Mouse (Mus musculus): ENCODE results near the gene Fbxl8. TPM values are rescaled to one million over a fixed set of nuclear protein-coding genes. Genes with fewer than 3 reads are reported as not detected.

Fbxl8 gene
- polyA plus RNA-seq, 1 experiment from 2014 or later = 0.66 TPM

DNA sequence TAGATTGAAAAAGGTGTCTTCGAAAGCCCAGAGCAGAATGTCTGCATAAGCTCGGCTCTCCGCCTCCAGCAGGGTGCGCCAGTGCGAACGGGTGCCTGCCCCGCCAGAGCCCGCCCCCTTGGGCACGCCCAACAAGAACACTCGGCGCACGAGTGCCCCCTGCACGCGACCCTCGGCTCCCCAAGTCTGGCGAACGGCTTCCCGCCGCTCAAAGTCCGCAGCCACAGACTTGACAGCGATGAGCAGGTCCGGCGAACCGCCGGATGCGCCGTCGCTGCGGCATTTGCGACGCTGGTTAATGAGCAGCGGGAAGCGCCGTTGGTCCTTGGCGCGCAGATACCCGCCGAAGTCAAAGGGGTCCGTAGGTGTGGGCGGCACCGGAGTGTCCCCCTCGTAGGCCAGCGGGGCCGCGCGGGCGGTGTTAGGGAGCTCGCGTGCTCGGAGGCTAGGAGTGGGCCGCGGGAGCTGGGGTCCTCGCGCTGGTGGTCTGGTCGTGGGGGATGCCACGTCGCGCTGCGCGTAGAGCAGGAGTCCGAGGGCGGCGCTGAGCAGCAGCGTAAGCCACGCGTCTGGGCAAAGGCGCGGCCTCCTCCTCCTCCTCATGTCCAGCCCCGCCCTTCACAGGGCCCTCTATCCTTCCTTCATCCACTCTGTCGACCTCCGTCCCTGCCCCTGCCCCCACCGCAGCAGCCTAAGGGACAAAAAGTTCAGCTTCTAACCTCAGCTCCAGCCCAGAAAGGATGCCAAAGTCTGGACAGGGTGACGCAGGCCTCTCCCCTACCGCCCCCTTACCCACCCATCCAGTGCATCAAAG lies 10.1 kb upstream of the Fbxl8 start:
- Histone ChIP-seq H3K27me3 (ENCODE audit: control insufficient read depth, insufficient read depth, low read length) (peaks cover 35% of the 10 kb centered on the region), H3K9me3 (ENCODE audit: control insufficient read depth, low read length) (no peaks in the 10 kb centered on the region), H3K4me3 (ENCODE audit: low read depth, low read length) (peak overlapping the region; percentile 54), H3K27ac (ENCODE audit: low read depth, low read length) (no peak overlapping the region), H3K36me3 (ENCODE audit: control insufficient read depth, insufficient read depth, low read length) (peaks cover 7% of the 10 kb centered on the region), H3K4me1 (ENCODE audit: control insufficient read depth, insufficient read depth, low read length) (peaks cover 10% of the 10 kb centered on the region), H3K4me2 (ENCODE audit: low read depth) (peak overlapping the region; percentile 99), H3K9ac (ENCODE audit: low read length) (peak overlapping the region; percentile 74)
- ATAC-seq (ENCODE audit: insufficient read depth, low FRiP score, low TSS enrichment) (peak; percentile 79), DNase-seq (ENCODE audit: low spot score) (peak; percentile 91)
- WGBS = under 1% methylated on average over 73 of the region's 74 CpGs

DNA sequence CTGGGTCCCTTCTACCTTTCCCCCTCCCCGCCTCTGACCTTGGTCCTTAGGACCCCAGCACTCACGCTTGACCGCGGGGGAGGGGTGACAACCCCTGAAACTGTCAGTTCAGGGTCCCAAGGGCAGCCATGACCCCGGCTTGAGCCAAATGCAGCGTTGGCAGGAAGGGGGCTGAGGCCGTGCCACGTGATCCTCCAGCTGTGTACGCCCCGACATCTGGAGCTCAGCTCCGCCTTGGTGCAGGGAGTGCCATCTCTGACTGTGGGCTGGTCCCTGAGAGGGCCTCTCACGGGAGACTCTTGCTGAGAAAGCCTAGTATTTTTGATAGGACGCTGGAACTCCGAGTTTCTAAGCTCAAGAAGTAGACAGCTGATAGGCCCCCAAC lies 9.5 kb upstream of the Fbxl8 start, which contains the start of gene B3gnt9:
B3gnt9 (minus strand) TSS at position 188 of the 385 bp plus-strand sequence.
- Histone ChIP-seq H3K36me3 (ENCODE audit: control insufficient read depth, insufficient read depth, low read length) (peaks cover 7% of the 10 kb centered on the region), H3K4me3 (ENCODE audit: low read depth, low read length) (peak within 1 kb of the TSS; percentile 54), H3K9ac (ENCODE audit: low read length) (peak within 1 kb of the TSS; percentile 74), H3K4me1 (ENCODE audit: control insufficient read depth, insufficient read depth, low read length) (peaks cover 12% of the 10 kb centered on the region), H3K27me3 (ENCODE audit: control insufficient read depth, insufficient read depth, low read length) (peaks cover 39% of the 10 kb centered on the region), H3K27ac (ENCODE audit: low read depth, low read length) (no peak within 1 kb of the TSS), H3K4me2 (ENCODE audit: low read depth) (peak within 1 kb of the TSS; percentile 99), H3K9me3 (ENCODE audit: control insufficient read depth, low read length) (no peaks in the 10 kb centered on the region)
- DNase-seq (ENCODE audit: low spot score) (peak; percentile 49), ATAC-seq (ENCODE audit: insufficient read depth, low FRiP score, low TSS enrichment) (no peak)
- WGBS = 3% methylated on average over 14 of the region's 14 CpGs

DNA sequence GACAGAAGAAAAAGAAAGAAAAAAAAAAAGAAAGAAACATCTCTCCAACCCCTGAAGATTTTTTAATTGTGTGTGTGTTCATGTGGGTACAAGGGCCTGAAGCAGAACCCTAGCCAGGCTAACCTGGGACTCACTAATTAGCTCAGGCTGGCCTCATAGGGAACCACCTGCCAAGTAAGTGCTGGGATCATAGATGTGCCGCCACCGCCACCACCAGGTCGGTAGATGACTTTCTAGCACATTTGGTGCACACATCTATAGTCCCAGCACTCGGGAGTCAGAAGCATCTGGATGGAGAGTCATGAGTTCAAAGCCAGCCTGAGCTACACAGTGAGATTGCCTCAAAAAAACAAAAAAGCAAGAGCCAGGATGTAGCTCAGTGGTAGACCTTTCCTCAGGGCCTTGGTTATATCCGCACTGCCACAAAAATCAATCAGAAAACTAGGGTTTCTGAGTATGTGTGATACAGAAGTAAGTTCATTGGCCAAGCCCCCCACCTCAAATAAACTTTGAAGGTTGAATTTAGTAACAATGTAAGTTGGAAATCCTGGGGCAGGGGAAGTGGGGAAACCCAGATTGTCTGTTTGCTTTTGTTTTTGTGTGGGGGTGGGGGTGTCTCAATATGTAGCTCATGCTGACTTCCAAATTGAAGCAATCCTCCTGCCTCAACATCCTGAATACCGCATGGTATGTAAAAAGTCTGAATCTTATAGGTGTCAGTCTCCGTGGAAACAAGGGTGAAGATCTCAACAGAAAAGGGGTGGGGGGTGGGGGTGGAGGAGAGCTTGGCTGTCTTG lies 6.9 kb upstream of the Fbxl8 start:
- Histone ChIP-seq H3K4me3 (ENCODE audit: low read depth, low read length) (no peak overlapping the region), H3K27me3 (ENCODE audit: control insufficient read depth, insufficient read depth, low read length) (peaks cover 53% of the 10 kb centered on the region), H3K36me3 (ENCODE audit: control insufficient read depth, insufficient read depth, low read length) (no peaks in the 10 kb centered on the region; the same call in 1 of the 2 replicates), H3K4me2 (ENCODE audit: low read depth) (no peak overlapping the region), H3K9ac (ENCODE audit: low read length) (no peak overlapping the region), H3K4me1 (ENCODE audit: control insufficient read depth, insufficient read depth, low read length) (peaks cover 12% of the 10 kb centered on the region), H3K27ac (ENCODE audit: low read depth, low read length) (no peak overlapping the region), H3K9me3 (ENCODE audit: control insufficient read depth, low read length) (no peaks in the 10 kb centered on the region)
- 63% methylated on average over 7 of the region's 7 CpGs for WGBS
- DNase-seq (ENCODE audit: low spot score) (no peak), ATAC-seq (ENCODE audit: insufficient read depth, low FRiP score, low TSS enrichment) (no peak)

DNA sequence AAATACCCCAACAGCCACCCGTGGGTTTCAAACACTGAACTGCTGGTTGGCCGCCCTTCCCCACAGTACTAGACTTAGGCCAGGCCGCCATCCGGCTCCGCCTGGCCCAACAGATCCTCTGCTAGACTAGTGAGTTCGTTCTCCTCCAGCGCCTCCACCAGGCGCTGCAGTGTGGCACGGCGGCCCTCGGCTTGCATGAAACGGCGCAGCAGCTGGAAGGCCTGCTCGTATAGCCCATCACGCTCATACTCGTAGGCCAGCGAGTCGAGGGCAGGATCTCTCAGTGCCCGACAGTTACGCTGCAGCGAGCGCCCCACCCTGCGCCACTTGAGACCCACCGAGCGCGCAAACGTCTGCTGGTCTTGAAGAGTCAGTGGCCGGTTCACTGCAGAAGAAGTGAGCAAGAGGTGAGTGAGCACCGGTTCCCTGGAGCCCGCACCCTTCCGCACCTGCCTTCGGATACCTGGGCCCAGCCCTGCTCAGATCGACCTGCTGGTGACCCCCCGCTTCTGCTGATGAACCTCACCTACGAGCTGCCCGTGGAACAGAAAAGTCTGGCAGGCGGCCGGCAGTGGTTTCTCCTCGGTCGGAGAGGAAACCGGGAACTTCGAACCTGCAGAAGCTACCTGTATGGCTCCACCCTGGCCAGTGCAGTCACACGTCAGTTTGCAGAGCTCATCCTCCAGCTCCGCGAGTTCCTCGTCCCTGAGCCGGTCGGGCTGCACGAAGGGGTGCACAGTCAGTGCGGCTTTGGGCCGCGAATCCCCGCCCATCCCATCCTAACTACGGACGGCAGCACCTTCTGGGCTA lies 5.3 kb upstream of the Fbxl8 start:
- peak overlapping the region; percentile 33 for H3K4me3 ChIP-seq (ENCODE audit: low read depth, low read length)
- peak overlapping the region; percentile 65 for H3K4me2 ChIP-seq (ENCODE audit: low read depth)
- DNase-seq (ENCODE audit: low spot score) (peak; percentile 63), ATAC-seq (ENCODE audit: insufficient read depth, low FRiP score, low TSS enrichment) (peak; percentile 39)
- H3K4me1 ChIP-seq (ENCODE audit: control insufficient read depth, insufficient read depth, low read length) = peaks cover 12% of the 10 kb centered on the region
- peaks cover 65% of the 10 kb centered on the region for H3K27me3 ChIP-seq (ENCODE audit: control insufficient read depth, insufficient read depth, low read length)
- H3K9me3 ChIP-seq (ENCODE audit: control insufficient read depth, low read length) = no peaks in the 10 kb centered on the region
- H3K36me3 ChIP-seq (ENCODE audit: control insufficient read depth, insufficient read depth, low read length) = no peaks in the 10 kb centered on the region
- 1% methylated on average over 55 of the region's 55 CpGs for WGBS
- 0 out of 2 replicates have a peak overlapping the region, but pooled peaks have one; percentile 28 for H3K9ac ChIP-seq (ENCODE audit: low read length)
- H3K27ac ChIP-seq (ENCODE audit: low read depth, low read length) = no peak overlapping the region

DNA sequence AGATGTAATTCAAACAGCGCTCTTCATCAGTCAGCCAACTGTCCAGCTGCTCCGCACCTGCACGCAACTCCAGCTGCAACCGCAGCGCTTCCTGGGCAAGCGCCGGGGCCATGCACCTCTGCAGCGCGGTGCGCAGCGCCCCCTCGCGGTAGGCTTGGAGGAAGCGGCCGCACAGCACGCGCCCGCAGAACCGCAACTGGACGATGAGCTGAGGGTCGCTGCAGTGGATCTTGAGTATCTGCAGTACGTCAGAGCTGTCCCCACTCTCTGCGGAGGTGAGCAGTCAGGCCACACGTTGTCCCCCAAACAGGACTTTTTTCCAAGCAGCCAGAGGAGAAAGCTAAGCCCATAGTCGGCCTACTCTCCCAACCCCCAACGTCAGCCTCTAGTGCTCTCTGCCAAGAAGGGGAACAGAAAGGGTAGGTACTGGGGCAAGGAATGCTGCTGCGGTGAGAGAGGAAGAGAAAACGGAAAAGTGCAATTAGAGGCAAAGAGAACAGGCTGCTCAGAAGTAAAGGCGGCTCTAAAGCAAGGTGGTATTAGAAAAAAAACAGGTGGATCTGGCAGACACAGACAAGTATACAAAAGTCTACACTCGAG lies 4.6 kb upstream of the Fbxl8 start:
- Histone ChIP-seq H3K27ac (ENCODE audit: low read depth, low read length) (no peak overlapping the region), H3K4me1 (ENCODE audit: control insufficient read depth, insufficient read depth, low read length) (peaks cover 10% of the 10 kb centered on the region), H3K36me3 (ENCODE audit: control insufficient read depth, insufficient read depth, low read length) (no peaks in the 10 kb centered on the region), H3K9me3 (ENCODE audit: control insufficient read depth, low read length) (no peaks in the 10 kb centered on the region), H3K9ac (ENCODE audit: low read length) (0 out of 2 replicates have a peak overlapping the region, but pooled peaks have one; percentile 28), H3K4me2 (ENCODE audit: low read depth) (peak overlapping the region; percentile 65), H3K27me3 (ENCODE audit: control insufficient read depth, insufficient read depth, low read length) (peaks cover 69% of the 10 kb centered on the region), H3K4me3 (ENCODE audit: low read depth, low read length) (peak overlapping the region; percentile 33)
- 4% methylated on average over 30 of the region's 30 CpGs for WGBS
- DNase-seq (ENCODE audit: low spot score) (peak; percentile 88), ATAC-seq (ENCODE audit: insufficient read depth, low FRiP score, low TSS enrichment) (peak; percentile 64)

DNA sequence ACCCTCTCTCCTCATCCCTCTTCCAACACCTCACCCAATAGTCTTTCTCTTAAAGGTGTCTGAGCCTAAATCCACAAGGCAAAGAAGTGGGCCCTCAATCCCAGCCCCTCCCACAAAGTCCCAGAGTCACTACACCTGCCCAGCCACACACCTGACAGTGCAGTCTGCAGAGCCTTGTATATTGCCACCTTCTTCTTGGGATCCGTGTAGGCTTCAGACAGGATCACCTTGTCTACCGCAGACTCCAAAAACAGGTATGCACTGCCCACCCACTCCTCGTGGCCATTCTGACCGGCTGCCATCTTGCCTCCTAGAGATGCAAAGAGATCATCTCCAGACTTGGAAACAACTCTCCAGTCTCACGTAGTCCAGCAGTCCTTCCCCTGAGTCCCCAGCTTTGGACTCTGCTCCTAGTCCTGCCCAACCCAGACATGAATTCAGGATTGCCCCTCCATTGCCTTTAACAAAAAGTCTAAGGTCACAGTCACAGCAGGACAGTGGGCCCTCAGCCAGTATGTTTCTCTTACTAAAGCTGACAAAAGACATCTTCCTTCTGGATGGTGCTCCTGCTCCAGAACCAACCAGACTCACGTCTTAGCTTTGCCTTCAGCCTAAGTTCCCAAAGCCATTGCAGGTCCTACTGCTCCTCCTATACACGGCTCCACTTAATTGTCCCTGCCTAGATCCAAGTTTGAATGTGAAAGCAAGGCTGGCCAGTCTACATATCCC lies 3.9 kb upstream of the Fbxl8 start:
- no peak; the same call in 1 of the 2 replicates for ATAC-seq (ENCODE audit: insufficient read depth, low FRiP score, low TSS enrichment)
- H3K36me3 ChIP-seq (ENCODE audit: control insufficient read depth, insufficient read depth, low read length) = no peaks in the 10 kb centered on the region
- no peak for DNase-seq (ENCODE audit: low spot score)
- H3K27ac ChIP-seq (ENCODE audit: low read depth, low read length) = no peak overlapping the region
- H3K9me3 ChIP-seq (ENCODE audit: control insufficient read depth, low read length) = no peaks in the 10 kb centered on the region
- H3K9ac ChIP-seq (ENCODE audit: low read length) = no peak overlapping the region
- peaks cover 70% of the 10 kb centered on the region for H3K27me3 ChIP-seq (ENCODE audit: control insufficient read depth, insufficient read depth, low read length)
- H3K4me1 ChIP-seq (ENCODE audit: control insufficient read depth, insufficient read depth, low read length) = peaks cover 8% of the 10 kb centered on the region
- H3K4me3 ChIP-seq (ENCODE audit: low read depth, low read length) = no peak overlapping the region
- no peak overlapping the region for H3K4me2 ChIP-seq (ENCODE audit: low read depth)
- 54% methylated on average over 7 of the region's 7 CpGs for WGBS

DNA sequence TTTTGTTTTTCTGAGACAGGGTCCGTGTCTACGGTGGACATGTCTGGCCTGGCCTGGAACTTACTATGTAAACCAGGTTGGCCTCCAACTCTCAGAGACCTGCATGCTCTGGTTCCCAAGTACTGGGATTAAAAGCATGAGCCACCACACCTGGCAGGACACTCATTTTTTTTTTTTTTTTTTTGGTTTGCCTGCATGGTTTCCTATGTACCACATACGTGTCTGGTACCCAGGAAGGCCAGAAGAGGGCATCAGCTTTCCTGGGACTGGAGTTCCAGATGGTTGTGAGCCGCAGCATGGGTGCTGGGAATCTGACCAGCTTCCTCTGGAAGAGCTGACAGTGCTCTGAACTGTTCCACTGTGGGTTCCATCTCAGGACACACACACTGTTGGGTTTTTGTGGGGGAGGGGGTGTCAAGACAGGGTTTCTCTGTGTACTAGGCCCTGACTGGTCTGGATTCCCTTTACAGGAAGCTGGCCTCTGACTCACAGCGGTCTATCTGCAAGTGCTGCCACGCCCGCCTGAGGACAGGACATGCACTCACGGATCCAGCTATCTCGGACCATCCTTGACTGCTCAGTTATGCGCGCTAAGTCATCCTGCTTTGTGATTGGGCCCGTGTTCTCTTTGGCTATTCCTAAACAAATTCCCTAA lies 3.0 kb upstream of the Fbxl8 start:
- Histone ChIP-seq H3K27me3 (ENCODE audit: control insufficient read depth, insufficient read depth, low read length) (peaks cover 73% of the 10 kb centered on the region), H3K4me1 (ENCODE audit: control insufficient read depth, insufficient read depth, low read length) (peaks cover 8% of the 10 kb centered on the region), H3K9me3 (ENCODE audit: control insufficient read depth, low read length) (no peaks in the 10 kb centered on the region; the same call in 1 of the 2 replicates), H3K27ac (ENCODE audit: low read depth, low read length) (no peak overlapping the region), H3K4me3 (ENCODE audit: low read depth, low read length) (no peak overlapping the region), H3K4me2 (ENCODE audit: low read depth) (no peak overlapping the region), H3K9ac (ENCODE audit: low read length) (no peak overlapping the region), H3K36me3 (ENCODE audit: control insufficient read depth, insufficient read depth, low read length) (no peaks in the 10 kb centered on the region)
- 83% methylated on average over 12 of the region's 12 CpGs for WGBS
- DNase-seq (ENCODE audit: low spot score) (no peak), ATAC-seq (ENCODE audit: insufficient read depth, low FRiP score, low TSS enrichment) (no peak)
